Mouse (Mus musculus): ENCODE results near the gene Wdr78.
A peak's percentile ranks its signal among the peaks of the same experiment; 100 is the strongest.

The Wdr78 gene

GRCm38 (mm10) chr4:103048046-103048445 is 66.3 kb downstream of the Wdr78 start:
- no peak for DNase-seq

GRCm38 (mm10) chr4:103042997-103043396 is 71.4 kb downstream of the Wdr78 start:
- DNase-seq = no peak

DNA sequence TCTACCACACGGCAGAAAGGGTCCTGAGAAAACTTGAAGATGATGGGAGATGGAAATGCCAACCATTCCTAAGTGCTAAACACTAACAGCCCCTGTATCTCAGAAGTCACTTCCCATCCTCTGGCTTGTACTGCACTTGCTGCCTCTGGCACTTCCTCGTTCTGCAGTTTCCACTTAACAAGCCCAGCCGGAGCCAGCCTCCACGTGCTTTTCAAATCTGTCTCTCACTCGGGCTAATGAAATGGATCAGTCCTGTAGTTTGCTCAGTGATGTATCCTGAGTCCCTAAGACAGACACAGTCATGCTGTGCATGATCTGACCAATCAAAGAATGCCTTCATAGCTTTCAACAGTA is 74.5 kb downstream of the Wdr78 start:
- DNase-seq = no peak

DNA sequence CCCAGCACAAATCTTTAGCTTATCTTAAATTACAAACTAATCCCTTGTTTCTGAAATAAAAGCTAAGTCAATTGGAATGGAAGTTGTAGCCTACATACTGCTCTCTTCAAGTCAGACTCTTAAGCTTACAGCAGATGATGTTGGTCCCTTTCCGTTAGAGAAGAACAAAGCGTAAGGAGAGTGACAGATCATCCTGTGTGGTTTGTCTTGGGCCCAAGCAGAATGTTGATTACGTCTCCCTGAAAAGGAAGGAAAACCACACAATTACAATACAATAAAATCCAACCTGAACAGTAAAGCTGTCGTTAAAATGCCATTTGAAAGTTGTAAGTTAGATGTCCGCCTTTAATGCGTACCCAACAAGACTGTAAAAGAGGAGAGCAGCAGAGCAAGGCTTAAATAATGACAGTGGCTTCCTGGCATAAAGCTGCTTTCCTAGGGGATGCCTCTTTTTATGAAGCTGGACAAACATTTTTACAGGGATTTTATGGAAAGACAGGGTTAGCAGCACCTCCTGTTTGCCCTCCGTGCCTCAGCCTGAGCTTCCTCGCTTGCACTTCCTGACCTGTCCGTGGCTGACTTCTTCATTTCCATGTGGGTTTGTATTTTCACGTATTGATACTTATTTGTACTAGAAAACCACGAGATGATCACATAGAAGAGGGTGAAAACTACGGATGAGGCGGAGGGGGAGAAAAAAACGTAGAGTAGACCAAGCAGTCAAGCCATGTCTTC is 75.1 kb downstream of the Wdr78 start:
- no peak for DNase-seq

DNA sequence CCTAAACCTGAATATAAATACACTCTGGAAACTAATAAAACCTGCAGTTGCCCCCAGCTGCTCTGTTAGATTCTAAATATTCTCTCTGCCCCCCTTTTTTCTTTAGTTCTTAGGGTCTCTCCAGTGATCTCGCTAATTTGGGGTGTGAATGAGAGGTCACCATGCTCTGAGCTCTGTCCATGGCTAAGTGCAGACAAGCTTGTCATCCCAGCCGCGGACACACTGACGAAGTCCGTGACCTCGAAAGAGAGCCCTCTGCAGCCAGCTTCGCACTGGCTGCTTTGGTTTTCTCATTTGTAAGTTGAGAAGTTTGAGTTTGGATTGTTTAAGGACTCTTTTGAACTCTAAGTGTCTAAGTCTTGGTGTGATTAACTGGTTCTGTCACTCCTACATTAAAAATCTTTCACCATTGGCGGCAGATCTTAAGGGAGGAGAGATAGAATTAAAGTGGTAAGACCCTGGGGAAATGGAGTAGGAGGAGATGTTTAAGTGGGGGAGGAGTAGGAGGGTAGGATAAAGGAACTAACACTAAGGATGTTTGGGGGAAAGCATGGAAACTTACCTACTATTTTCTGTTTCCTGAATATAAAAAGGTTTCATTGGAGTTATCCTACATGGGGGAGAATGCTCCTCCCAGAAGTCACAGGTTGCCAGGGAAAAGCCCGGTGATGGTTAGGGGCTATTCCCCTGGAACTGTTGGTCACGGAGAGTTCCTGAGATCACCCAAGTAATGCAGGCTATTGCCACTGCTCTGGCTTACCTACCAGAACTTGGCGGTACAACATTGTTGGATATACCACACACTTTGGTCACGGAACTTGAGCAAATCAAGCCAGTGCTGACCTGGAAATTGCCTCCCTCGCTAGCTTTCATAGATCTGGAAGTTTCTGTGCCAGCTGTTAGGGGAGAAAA is 85.9 kb downstream of the Wdr78 start:
- DNase-seq = no peak

- no peak for DNase-seq
Observed at GRCm38 (mm10) chr4:103027745-103028144, 86.6 kb downstream of the Wdr78 start.

DNA sequence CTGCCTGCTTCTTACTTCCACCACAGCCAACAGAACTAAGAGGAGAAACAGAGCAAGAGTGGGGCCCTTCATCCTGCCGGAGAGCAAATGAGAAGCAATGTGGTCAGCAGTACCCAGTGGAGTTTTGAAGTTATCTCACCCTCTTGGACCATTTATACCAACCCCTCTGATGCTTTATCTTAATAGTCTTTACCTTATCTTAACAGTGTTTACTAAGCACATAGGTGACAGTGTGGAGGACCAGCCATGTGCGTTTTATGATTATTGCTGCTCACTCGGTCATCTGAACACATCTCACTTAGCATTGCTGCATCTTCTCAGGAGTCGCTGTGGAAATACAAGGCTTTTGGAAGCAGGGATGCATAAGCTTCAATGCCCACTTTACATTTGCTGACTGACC is 87.7 kb downstream of the Wdr78 start, which contains the start of gene Insl5:
Gene Insl5, minus strand, starts transcription at position 222 of the 400 bp plus-strand sequence.
- no peak for DNase-seq

GRCm38 (mm10) chr4:103013490-103013889 is 100.9 kb downstream of the Wdr78 start:
- DNase-seq = no peak

DNA sequence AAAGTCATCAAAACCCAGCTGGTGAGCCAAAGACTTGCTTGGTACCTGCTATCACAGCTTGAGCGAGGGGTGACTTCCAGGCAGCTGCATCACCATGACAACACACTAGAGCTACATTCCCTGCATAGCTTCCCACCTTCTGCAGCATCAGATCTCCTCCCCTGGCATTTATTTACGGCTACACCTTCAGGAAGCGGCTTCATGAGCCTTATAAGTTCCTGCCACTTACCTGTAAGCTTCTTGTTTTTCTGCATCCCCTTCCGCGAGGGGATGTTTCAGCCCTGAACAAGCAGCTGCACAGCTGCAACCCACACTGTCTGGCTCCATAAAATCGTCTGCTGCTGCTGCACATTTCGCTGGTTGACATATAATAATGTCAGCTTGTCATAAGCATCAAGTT is 102.5 kb downstream of the Wdr78 start:
- DNase-seq = no peak

GRCm38 (mm10) chr4:103010734-103011133 is 103.6 kb downstream of the Wdr78 start:
- no peak for DNase-seq

- peak; percentile 14 for DNase-seq
Observed at GRCm38 (mm10) chr4:103006943-103007418, 107.4 kb downstream of the Wdr78 start.

- no peak for DNase-seq
Observed at GRCm38 (mm10) chr4:103006266-103006665, 108.1 kb downstream of the Wdr78 start.

GRCm38 (mm10) chr4:103005190-103005945 is 109.0 kb downstream of the Wdr78 start:
- DNase-seq = no peak

- DNase-seq = no peak
Observed at GRCm38 (mm10) chr4:103004681-103005080, 109.7 kb downstream of the Wdr78 start.

DNA sequence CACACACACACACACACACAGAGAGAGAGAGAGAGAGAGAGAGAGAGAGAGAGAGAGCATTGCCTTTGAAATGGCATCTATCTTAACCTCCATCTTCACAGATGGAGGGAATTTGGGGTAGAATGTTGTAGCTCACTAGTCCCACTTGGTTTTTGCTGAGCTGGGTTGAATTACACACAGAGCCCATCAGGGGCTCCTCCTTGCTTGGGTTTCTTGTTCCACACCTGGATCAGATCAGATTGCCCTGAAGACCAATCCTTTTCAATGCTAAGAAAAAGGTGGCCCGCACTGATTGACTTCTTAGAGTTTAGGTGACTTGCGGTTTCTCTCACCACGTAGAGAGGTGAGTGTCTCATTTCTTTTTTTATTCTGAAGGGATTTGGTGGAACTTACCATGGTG is 122.7 kb downstream of the Wdr78 start:
- DNase-seq = no peak

DNA sequence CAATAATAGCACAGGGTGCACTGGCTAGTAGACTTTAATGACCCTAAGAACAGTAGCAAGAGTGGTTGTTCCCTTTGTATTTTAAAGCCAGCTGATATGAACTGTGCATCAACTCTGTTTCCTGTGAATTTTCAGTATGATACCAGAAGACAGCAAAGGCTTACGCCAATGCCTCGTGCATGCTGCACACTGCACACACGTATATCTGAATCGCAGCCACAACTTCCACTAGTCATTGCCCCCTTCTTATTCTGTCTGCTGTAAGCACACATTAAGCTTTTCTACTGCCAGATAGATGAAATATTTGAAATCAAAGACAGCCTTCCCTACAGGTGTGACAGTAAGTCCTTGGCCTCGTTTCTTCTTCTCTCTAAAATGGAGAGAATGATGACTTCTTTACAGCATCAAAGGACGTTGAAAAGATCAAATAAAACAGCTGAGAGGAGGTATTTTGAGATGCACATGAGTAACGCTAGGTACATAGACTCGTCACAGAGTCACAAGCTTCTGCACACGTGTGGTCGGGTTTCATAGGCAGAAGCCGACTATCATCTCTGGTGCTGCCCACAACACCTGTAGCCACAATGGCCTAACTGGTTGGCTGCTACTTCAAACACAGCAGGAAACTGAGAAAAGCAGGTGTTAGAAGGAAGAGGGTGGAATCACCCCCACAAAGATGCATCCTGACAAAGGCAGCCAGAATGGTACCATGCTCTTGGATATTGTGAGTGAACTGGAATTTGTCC is 123.6 kb downstream of the Wdr78 start:
- no peak for DNase-seq

- no peak for DNase-seq
Observed at GRCm38 (mm10) chr4:102990016-102990415, 124.3 kb downstream of the Wdr78 start.

- no peak for DNase-seq
Observed at GRCm38 (mm10) chr4:102989391-102989790, 125.0 kb downstream of the Wdr78 start.

DNA sequence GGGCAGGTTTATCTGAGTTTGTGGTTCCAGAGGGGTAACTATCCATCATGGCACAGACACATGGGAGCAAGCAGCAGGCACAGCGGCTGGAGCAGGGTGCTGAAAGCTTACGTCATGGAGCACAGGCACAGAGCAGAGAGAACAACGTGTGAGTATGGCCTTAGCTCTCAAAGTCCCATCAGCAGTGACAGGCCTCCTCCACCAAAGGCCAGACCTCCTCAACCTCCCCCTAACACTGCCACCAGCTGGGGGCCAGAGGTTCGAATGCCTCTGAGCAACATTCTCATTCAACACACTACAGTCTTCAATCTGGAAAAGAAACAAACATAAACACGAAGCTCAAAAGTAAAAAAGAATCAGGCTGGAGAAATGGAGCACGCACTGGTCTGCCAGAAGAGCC is 125.8 kb downstream of the Wdr78 start:
- DNase-seq = no peak

All from kidney, postnatal 14 days (tissue).